Mouse (Mus musculus) heart, adult 2 months (tissue): ENCODE measurements around the gene Ablim2.
A peak's percentile ranks its signal among the peaks of the same experiment; 100 is the strongest.

Experiments used
- CTCF ChIP-seq: fragments of 200-600 bp; IDR thresholded peaks from 2 replicates; pipeline ENCODE4 v1.8.1; 2022; ENCODE audit warnings: antibody characterized with exemption, mild to moderate bottlenecking, moderate library complexity
- POLR2A ChIP-seq: fragments of 200-500 bp; IDR thresholded peaks from 2 replicates; pipeline ENCODE4 v1.6.1; 2011; ENCODE audit warnings: mild to moderate bottlenecking, low read depth, low read length, control low read depth; ENCODE audit not compliant: insufficient read depth

DNA sequence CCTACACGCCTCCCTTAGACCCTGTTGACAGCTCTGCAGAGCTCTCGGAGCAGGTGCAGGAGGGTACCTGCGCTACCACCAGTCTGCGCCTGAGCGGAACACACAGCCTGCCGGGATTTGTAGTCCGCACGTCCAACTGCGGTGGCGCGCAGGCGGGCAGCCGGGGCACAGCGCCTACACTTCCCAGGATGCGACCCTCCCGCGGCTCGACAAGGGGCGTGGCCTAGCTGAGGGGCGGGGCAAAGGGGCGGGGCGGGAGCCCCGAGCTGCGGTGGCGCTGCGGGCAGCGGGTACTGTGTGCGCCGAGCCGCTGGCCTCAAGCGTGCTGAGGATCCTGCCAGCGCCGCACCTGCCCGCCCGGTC, at the start of gene Ablim2:
- TF ChIP-seq POLR2A (0 out of 2 replicates have a peak, but pooled peaks have one; percentile 38), CTCF (peak; percentile 44)
